Mouse (Mus musculus) hindbrain, embryonic 12.5 days (tissue): ENCODE data around the gene Tubgcp6. TPM values are rescaled to one million over a fixed set of nuclear protein-coding genes. Genes with fewer than 3 reads are reported as not detected.

Experiments used
- ATAC-seq: fragments of 200-750 bp; cut with Nextera tagmentation; 2 replicates; pipeline ENCODE4 v1.8.0; 2017; ENCODE audit warnings: moderate TSS enrichment; ENCODE audit not compliant: low FRiP score
- H3K27ac ChIP-seq: fragments of 300-500 bp; sonication (generic); 2 replicates; pipeline ENCODE4 v1.5.1; 2016; ENCODE audit warnings: mild to moderate bottlenecking
- H3K27me3 ChIP-seq: fragments of 300-500 bp; sonication (generic); 2 replicates; pipeline ENCODE4 v1.6.1; 2016; ENCODE audit warnings: mild to moderate bottlenecking
- H3K36me3 ChIP-seq: fragments of 300-500 bp; sonication (generic); 2 replicates; pipeline ENCODE4 v1.6.1; 2016; ENCODE audit warnings: mild to moderate bottlenecking
- H3K4me1 ChIP-seq: fragments of 300-500 bp; sonication (generic); 2 replicates; pipeline ENCODE4 v1.6.1; 2016
- H3K4me2 ChIP-seq: fragments of 300-500 bp; sonication (generic); replicated peaks from 2 replicates; pipeline ENCODE4 v1.6.1; 2016; ENCODE audit warnings: mild to moderate bottlenecking
- H3K4me3 ChIP-seq: fragments of 300-500 bp; sonication (generic); 2 replicates; pipeline ENCODE4 v1.5.1; 2016; ENCODE audit warnings: mild to moderate bottlenecking
- H3K9ac ChIP-seq: fragments of 300-500 bp; sonication (generic); 2 replicates; pipeline ENCODE4 v1.6.1; 2016; ENCODE audit warnings: mild to moderate bottlenecking, moderate library complexity
- H3K9me3 ChIP-seq: fragments of 300-500 bp; sonication (generic); replicated peaks from 2 replicates; pipeline ENCODE4 v1.6.1; 2016; ENCODE audit warnings: mild to moderate bottlenecking
- WGBS: fragments of 180-500 bp; shearing (Covaris S2); methylation state at CpG from one replicate; pipeline ENCODE4 v1.1.7; 2016; 5-methylcytosine and 5-hydroxymethylcytosine counted together
- polyA plus RNA-seq: library from polyadenylated mRNA; unstranded; fragments of >200 nt; fragmentation: Nextera tagmentation; extraction: Ambion mirVana; gene quantifications from 2 replicates; pipeline ENCODE4 v1.2.1, GENCODE M21; 2016

The Tubgcp6 gene
- polyA plus RNA-seq, 1 experiment from 2014 or later: 22.3 TPM

- Histone ChIP-seq H3K4me3 (no peak overlapping the region), H3K27me3 (no peaks in the 10 kb centered on the region), H3K9me3 (no peaks in the 10 kb centered on the region), H3K27ac (no peak overlapping the region), H3K4me2 (no peak overlapping the region), H3K36me3 (peaks cover 9% of the 10 kb centered on the region; the same call in 1 of the 2 replicates), H3K4me1 (peaks cover 46% of the 10 kb centered on the region), H3K9ac (no peak overlapping the region)
- 96% methylated on average over 9 of the region's 9 CpGs for WGBS
- ATAC-seq: no peak
Observed at GRCm38 (mm10) chr15:89125351-89125750, 2.4 kb upstream of the Tubgcp6 start.

GRCm38 (mm10) chr15:89124312-89124711, 1.4 kb upstream of the Tubgcp6 start:
- peaks cover 51% of the 10 kb centered on the region for H3K4me1 ChIP-seq
- WGBS: 95% methylated on average over 3 of the region's 3 CpGs
- no peak overlapping the region for H3K9ac ChIP-seq

GRCm38 (mm10) chr15:89123595-89123994, 683 bp upstream of the Tubgcp6 start:
- Histone ChIP-seq H3K9me3 (no peaks in the 10 kb centered on the region), H3K36me3 (peaks cover 14% of the 10 kb centered on the region; the same call in 1 of the 2 replicates), H3K27ac (peak overlapping the region; percentile 83), H3K27me3 (no peaks in the 10 kb centered on the region), H3K4me2 (peak overlapping the region; percentile 95), H3K9ac (peak overlapping the region; percentile 82), H3K4me1 (peaks cover 47% of the 10 kb centered on the region), H3K4me3 (peak overlapping the region; percentile 91)
- ATAC-seq: peak; percentile 21; the same call in 1 of the 2 replicates
- WGBS: 38% methylated on average over 11 of the region's 11 CpGs

More at GRCm38 (mm10) chr15:89124312-89124711, 1.4 kb upstream of the Tubgcp6 start:
- Histone ChIP-seq H3K27me3 (no peaks in the 10 kb centered on the region), H3K36me3 (peaks cover 14% of the 10 kb centered on the region; the same call in 1 of the 2 replicates), H3K27ac (no peak overlapping the region), H3K4me2 (peak overlapping the region; percentile 95; the same call in 1 of the 2 replicates), H3K9me3 (no peaks in the 10 kb centered on the region), H3K4me3 (no peak overlapping the region)
- no peak for ATAC-seq

DNA sequence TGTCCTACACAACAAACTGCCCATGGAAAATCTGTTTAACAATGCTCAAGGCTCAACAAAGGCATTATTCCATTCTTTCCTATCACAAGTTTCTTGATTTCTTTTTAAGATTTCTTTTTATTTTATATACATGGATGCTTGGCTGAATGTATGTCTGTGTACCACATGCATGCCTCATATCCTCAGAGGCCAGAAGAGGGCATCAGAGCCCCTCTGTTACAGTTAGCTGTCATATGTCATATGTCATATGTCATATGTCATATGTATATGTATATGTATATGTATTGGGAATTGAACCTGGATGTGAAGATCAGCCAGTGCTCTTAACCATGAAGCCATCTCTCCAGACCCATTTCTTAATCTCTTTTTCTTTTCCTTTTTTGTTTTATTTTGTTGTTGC, 4.9 kb downstream of the Tubgcp6 start:
- Histone ChIP-seq H3K4me1 (peaks cover 27% of the 10 kb centered on the region), H3K27ac (no peak overlapping the region), H3K9me3 (no peaks in the 10 kb centered on the region), H3K4me3 (no peak overlapping the region), H3K4me2 (no peak overlapping the region), H3K27me3 (no peaks in the 10 kb centered on the region), H3K36me3 (peaks cover 36% of the 10 kb centered on the region), H3K9ac (no peak overlapping the region)
- ATAC-seq: no peak

DNA sequence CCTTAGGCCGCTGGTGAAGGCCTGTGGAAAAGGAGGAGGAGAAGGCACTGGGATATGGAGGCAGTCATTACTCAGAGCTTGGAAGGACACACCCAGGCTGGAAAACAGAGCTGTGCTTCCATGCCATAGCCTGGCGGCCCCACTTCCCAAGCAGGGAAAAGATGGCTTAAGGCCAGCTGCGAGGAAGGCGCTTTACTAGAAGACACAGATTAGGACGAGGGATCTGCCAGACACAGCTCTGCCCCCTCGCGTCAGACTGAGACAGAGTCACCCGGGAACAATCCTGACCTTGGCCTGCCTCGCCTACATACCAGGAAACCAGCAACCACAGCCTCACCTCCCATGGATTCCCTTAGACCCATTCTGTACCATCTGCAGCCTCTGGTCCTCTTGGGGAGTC, 12.8 kb downstream of the Tubgcp6 start:
- WGBS: 84% methylated on average over 9 of the region's 9 CpGs

GRCm38 (mm10) chr15:89106976-89107375, 15.9 kb downstream of the Tubgcp6 start:
- no peak for ATAC-seq
- no peaks in the 10 kb centered on the region for H3K27me3 ChIP-seq
- 92% methylated on average over 1 of the region's 1 CpGs for WGBS
- H3K9ac ChIP-seq: no peak overlapping the region
- no peak overlapping the region for H3K4me2 ChIP-seq
- H3K9me3 ChIP-seq: no peaks in the 10 kb centered on the region
- H3K36me3 ChIP-seq: peaks cover 98% of the 10 kb centered on the region
- H3K4me1 ChIP-seq: no peaks in the 10 kb centered on the region
- no peak overlapping the region for H3K27ac ChIP-seq
- H3K4me3 ChIP-seq: no peak overlapping the region

More for the DNA sequence above, 12.8 kb downstream of the Tubgcp6 start:
- Histone ChIP-seq H3K27ac (no peak overlapping the region), H3K4me3 (no peak overlapping the region), H3K4me1 (no peaks in the 10 kb centered on the region), H3K27me3 (no peaks in the 10 kb centered on the region), H3K4me2 (no peak overlapping the region), H3K36me3 (peaks cover 89% of the 10 kb centered on the region), H3K9ac (no peak overlapping the region), H3K9me3 (no peaks in the 10 kb centered on the region)
- ATAC-seq: no peak

GRCm38 (mm10) chr15:89106073-89106472, 16.8 kb downstream of the Tubgcp6 start:
- Histone ChIP-seq H3K27ac (no peak overlapping the region), H3K36me3 (peaks cover 99% of the 10 kb centered on the region), H3K27me3 (no peaks in the 10 kb centered on the region), H3K4me2 (no peak overlapping the region), H3K9me3 (no peaks in the 10 kb centered on the region), H3K4me1 (no peaks in the 10 kb centered on the region), H3K9ac (no peak overlapping the region), H3K4me3 (no peak overlapping the region)
- WGBS: 94% methylated on average over 13 of the region's 13 CpGs
- no peak for ATAC-seq

- H3K9me3 ChIP-seq: no peaks in the 10 kb centered on the region
- ATAC-seq: no peak
- H3K27ac ChIP-seq: no peak overlapping the region
- peaks cover 99% of the 10 kb centered on the region for H3K36me3 ChIP-seq
- no peaks in the 10 kb centered on the region for H3K27me3 ChIP-seq
- no peaks in the 10 kb centered on the region for H3K4me1 ChIP-seq
- WGBS: 97% methylated on average over 8 of the region's 8 CpGs
- no peak overlapping the region for H3K9ac ChIP-seq
- no peak overlapping the region for H3K4me3 ChIP-seq
- no peak overlapping the region for H3K4me2 ChIP-seq
Observed at GRCm38 (mm10) chr15:89104425-89104824, 18.5 kb downstream of the Tubgcp6 start.

DNA sequence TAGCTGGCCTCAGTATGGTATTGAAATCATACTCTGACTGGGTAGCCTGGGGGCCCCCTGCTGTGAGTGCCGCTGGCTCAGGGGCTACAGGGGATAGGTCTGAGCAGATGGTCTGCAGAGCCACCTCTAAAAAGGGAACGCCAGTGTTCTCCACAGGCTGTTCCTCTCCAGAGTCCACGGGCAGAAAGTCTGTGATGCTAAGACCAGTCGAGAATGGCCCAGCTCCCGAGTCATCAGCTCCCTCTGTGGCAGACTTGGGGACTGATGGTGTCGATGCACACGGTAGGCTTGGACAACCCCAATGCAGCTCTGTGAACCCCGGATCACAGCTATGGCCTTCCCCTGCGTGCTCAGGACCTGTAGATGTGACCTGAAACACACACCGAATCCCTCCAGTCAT, 19.0 kb downstream of the Tubgcp6 start:
- Histone ChIP-seq H3K27me3 (no peaks in the 10 kb centered on the region), H3K36me3 (peaks cover 99% of the 10 kb centered on the region), H3K4me2 (no peak overlapping the region), H3K27ac (no peak overlapping the region), H3K4me1 (no peaks in the 10 kb centered on the region), H3K9ac (no peak overlapping the region), H3K9me3 (no peaks in the 10 kb centered on the region), H3K4me3 (no peak overlapping the region)
- ATAC-seq: no peak
- WGBS: 85% methylated on average over 10 of the region's 10 CpGs

GRCm38 (mm10) chr15:89102646-89103045, 20.3 kb downstream of the Tubgcp6 start:
- WGBS: 58% methylated on average over 5 of the region's 5 CpGs
- no peak for ATAC-seq

GRCm38 (mm10) chr15:89100823-89101222, 22.1 kb downstream of the Tubgcp6 start:
- 94% methylated on average over 12 of the region's 12 CpGs for WGBS
- H3K36me3 ChIP-seq: peaks cover 99% of the 10 kb centered on the region

More at GRCm38 (mm10) chr15:89102646-89103045, 20.3 kb downstream of the Tubgcp6 start:
- no peak overlapping the region for H3K4me3 ChIP-seq
- no peaks in the 10 kb centered on the region for H3K9me3 ChIP-seq
- no peaks in the 10 kb centered on the region for H3K4me1 ChIP-seq
- H3K4me2 ChIP-seq: no peak overlapping the region
- no peak overlapping the region for H3K27ac ChIP-seq
- no peak overlapping the region for H3K9ac ChIP-seq
- H3K36me3 ChIP-seq: peaks cover 99% of the 10 kb centered on the region
- no peaks in the 10 kb centered on the region for H3K27me3 ChIP-seq

GRCm38 (mm10) chr15:89098616-89099015, 24.3 kb downstream of the Tubgcp6 start:
- no peaks in the 10 kb centered on the region for H3K4me1 ChIP-seq
- peaks cover 99% of the 10 kb centered on the region for H3K36me3 ChIP-seq
- no peak overlapping the region for H3K4me2 ChIP-seq
- ATAC-seq: no peak
- H3K9me3 ChIP-seq: no peaks in the 10 kb centered on the region
- H3K27me3 ChIP-seq: no peaks in the 10 kb centered on the region
- 92% methylated on average over 7 of the region's 7 CpGs for WGBS
- H3K4me3 ChIP-seq: no peak overlapping the region
- no peak overlapping the region for H3K27ac ChIP-seq
- H3K9ac ChIP-seq: no peak overlapping the region

More at GRCm38 (mm10) chr15:89100823-89101222, 22.1 kb downstream of the Tubgcp6 start:
- Histone ChIP-seq H3K27me3 (no peaks in the 10 kb centered on the region), H3K4me2 (no peak overlapping the region), H3K9me3 (no peaks in the 10 kb centered on the region), H3K4me3 (no peak overlapping the region), H3K4me1 (no peaks in the 10 kb centered on the region), H3K27ac (no peak overlapping the region), H3K9ac (no peak overlapping the region)
- ATAC-seq: peak; percentile 38; the same call in 1 of the 2 replicates

GRCm38 (mm10) chr15:89097450-89097849, 25.5 kb downstream of the Tubgcp6 start:
- WGBS: 92% methylated on average over 5 of the region's 5 CpGs
- peaks cover 99% of the 10 kb centered on the region for H3K36me3 ChIP-seq

More at GRCm38 (mm10) chr15:89097450-89097849, 25.5 kb downstream of the Tubgcp6 start:
- ATAC-seq: no peak
- Histone ChIP-seq H3K4me1 (no peaks in the 10 kb centered on the region), H3K9me3 (no peaks in the 10 kb centered on the region), H3K4me2 (no peak overlapping the region), H3K4me3 (no peak overlapping the region), H3K27me3 (no peaks in the 10 kb centered on the region), H3K27ac (no peak overlapping the region), H3K9ac (no peak overlapping the region)
